Mouse (Mus musculus): ENCODE measurements at regions not wholly inside any gene's neighbourhood (a gene's known extent, or its start where the extent isn't known, plus 50 kb on each side); places are given as distances from the start of the nearest gene placed in this dataset.

DNA sequence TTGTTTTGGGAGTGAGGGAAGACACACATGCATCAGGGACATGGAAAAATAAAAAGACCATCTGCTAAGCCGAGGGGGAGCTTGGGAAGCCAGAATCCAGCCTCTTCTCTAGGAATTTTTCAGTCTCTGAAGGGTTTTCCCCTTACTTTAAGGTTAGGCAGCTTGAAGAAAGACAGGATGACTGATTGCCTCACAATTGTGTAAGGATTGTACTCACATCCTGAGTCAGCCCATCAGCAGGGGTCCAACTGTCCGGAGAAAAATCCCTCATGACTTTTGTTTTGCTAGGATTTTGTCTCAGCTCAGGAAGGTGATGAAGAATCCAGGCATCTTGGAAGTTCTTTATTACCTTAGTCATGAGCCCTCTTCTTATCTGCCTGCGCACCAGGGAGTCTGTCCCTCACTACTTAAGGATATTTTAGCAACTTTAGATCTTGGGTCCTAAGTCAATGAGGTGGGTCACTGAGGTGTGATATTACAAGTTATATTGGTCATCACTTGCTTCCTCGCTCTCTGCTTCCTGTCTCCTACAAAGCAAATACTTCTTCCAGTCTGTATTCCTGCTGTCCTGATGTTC lies 65.8 kb upstream of the Bmp2k start:
- DNase-seq (ENCODE audit: low spot score in 2 of 2): no peak

DNA sequence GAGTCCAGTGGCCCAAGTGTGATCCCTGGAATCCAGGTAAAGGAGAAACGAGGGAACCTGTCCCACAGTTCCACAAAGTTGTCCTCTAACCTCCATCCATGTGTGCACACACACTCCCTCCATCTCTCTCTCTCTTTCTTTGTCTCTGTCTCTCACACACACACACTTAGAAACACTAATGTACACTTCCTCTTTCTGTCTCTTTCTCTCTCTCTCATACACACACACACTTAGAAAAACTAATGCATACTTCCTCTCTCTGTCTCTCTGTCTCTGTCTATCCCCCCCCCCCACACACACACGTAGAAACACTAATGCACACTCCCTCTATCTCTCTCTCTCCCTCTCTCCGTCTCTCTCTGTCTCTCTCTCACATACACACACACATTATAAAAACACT lies 61.2 kb upstream of the Bmp2k start:
- DNase-seq (ENCODE audit: low spot score in 2 of 2): no peak

DNA sequence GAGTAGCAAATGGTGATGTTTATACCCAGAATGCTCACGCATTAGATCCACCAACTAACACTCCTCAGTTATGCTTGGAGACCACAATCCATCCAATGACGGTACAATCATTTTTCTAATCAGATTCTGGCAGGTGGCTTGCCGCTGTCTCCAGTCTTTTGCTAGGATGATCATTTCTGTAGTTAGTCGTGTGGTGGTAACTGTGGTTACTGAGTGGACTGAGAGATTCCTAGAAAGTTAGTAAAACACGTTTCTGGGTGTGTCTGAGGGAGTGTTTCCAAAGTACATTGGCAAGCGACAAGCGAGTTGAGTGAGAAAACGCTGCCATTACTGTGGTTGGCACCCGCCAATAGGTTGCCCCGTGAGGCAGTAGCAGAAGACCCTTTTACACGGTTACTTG lies 58.8 kb upstream of the Bmp2k start:
- DNase-seq (ENCODE audit: low spot score in 2 of 2): no peak

DNA sequence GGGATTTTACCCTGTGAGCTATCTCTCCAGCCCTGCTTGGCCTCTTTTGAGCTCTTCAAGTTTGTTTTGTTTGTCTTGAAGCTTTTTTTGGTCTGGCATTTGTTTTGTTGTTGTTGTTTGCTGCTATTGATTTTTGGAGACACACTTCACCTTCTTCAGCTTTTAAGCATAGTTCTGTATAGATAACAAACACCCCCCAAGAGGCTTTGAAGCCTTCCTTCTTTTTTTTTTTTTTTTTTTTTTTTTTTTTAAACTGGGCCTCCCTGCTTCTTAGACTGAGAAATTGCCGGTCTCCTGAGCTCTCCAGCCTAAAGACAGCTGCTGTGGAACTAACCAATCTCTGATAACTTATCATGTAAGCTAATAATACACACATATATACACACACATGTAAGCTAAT lies 58.2 kb upstream of the Bmp2k start:
- no peak for DNase-seq (ENCODE audit: low spot score in 2 of 2)

DNA sequence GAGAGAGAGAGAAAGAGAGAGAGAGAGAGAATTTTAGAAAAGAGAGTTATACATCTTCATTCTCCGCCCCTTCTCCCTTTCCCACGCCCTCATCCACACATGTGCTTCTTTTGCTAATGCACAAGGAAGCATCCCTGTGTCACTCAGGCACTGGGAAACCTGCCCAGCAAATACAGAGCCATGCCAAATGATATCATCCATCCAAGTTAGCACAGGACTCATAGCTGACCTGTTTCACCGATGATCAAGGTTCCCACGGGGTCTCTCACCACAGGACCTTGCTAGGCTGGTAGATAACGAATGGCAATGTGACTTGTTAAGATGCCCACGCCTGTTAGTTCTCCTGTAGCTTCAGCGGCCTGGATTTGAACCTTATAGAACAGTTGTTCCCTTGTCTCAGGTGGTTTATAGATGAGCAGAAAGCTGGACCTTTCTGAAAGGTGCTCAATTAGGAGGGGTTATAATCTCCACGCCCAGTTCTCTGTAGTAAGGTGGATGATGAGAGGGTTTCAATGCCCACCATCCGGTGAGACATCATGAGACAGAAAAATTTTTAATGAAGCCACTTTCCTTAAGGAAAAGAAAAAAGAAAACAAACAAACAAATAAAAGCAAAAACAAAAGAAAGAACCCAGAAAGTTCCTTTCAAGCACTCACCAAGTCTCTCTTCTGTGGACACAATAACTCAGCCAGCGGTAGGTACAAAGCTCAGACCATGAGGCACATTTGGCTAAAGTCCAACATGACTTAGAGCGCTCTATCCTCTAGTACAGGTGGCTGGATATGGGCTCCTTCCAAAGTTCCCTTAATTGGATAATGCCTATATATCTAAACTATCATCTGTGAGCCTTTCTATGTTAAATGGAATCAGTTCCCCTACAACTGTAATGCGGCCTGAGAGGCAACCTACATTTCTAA lies 57.1 kb upstream of the Bmp2k start:
- no peak for DNase-seq (ENCODE audit: low spot score in 2 of 2)

DNA sequence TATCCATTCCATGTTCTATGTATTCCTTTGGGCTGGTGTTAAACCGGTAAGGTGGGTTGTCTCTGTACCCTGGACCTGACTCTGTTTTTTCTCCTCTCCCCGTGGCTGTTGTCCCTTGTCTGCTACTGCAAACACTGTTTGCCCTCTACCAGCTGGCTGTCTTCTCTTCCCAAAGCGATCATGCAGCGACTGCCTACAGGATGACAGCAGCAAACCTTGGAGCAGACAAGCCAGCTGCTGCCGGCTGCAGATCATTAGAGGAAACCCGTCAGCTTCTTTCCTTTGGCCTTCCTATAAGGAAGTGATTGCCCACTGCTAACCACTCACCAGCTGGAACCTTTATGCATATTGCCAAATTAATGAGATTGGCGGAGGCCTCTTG lies 56.4 kb upstream of the Bmp2k start:
- peak in 1 of 2 experiments; percentile 17 for DNase-seq (ENCODE audit: low spot score in 2 of 2)

DNA sequence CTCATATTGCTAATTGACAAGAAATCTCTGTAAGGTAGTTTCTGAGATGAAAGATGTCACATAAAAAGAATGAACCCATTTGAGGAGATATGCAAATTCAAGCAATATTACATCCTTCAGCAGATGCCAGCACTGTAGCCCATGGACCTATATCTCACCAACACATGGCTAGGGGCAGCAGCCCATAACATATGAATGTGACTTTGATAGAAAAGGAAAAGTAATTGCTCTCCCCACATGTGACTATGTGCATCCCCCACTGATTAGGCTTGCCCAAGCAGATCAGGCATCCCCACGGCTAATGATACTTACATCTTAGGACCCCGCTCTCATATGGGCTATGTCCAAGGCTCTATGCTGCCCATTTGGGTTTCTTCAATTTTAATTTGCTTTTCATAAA lies 56.0 kb upstream of the Bmp2k start:
- DNase-seq (ENCODE audit: low spot score in 2 of 2): no peak

Measured in cerebellum, postnatal 4 days (tissue).